Mouse (Mus musculus) small intestine, adult 2 months (tissue): ENCODE data around the gene Lypd5. TPM values are rescaled to one million over a fixed set of nuclear protein-coding genes. Genes with fewer than 3 reads are reported as not detected.
A peak's percentile ranks its signal among the peaks of the same experiment; 100 is the strongest.

ENCODE experiments used
- H3K27ac ChIP-seq: fragments of 200-500 bp; 2 replicates; pipeline ENCODE4 v1.5.1; 2012; ENCODE audit warnings: low read depth, low read length, control low read depth, inconsistent platforms; ENCODE audit not compliant: insufficient read depth
- H3K27me3 ChIP-seq: fragments of 200-500 bp; 2 replicates; pipeline ENCODE4 v1.6.1; 2012; ENCODE audit warnings: mild to moderate bottlenecking, moderate library complexity, low read length, inconsistent platforms; ENCODE audit not compliant: control insufficient read depth, insufficient read depth
- H3K36me3 ChIP-seq: fragments of 200-500 bp; 2 replicates; pipeline ENCODE4 v1.6.1; 2012; ENCODE audit warnings: mild to moderate bottlenecking, low read length, control low read depth, inconsistent platforms; ENCODE audit not compliant: control insufficient read depth, insufficient read depth
- H3K4me1 ChIP-seq: fragments of 200-500 bp; 2 replicates; pipeline ENCODE4 v1.6.1; 2012; ENCODE audit warnings: low read length, inconsistent platforms, mixed read lengths; ENCODE audit not compliant: control insufficient read depth, insufficient read depth, insufficient read length
- H3K4me3 ChIP-seq: fragments of 200-500 bp; 2 replicates; pipeline ENCODE4 v1.5.1; 2012; ENCODE audit warnings: low read depth, mild to moderate bottlenecking, control low read depth, inconsistent platforms, low read length, moderate library complexity
- CTCF ChIP-seq: fragments of 200-500 bp; IDR thresholded peaks from 2 replicates; pipeline ENCODE4 v1.5.1; 2012; ENCODE audit warnings: low read depth, mild to moderate bottlenecking, control low read depth, inconsistent platforms, low read length, moderate library complexity, mixed read lengths; ENCODE audit not compliant: insufficient replicate concordance, insufficient read length; ENCODE audit errors: extremely low read depth
- POLR2A ChIP-seq: fragments of 200-500 bp; IDR thresholded peaks from 2 replicates; pipeline ENCODE4 v1.6.1; 2012; ENCODE audit warnings: low read depth, mild to moderate bottlenecking, control low read depth, inconsistent platforms, low read length, moderate library complexity
- WGBS: fragments of 180-500 bp; shearing (Covaris S2); methylation state at CpG from one replicate; pipeline ENCODE4 v1.1.7; 2018; 5-methylcytosine and 5-hydroxymethylcytosine counted together
- polyA plus RNA-seq: library from polyadenylated mRNA; depleted of rRNA; stranded (reverse); fragments of >200 nt; gene quantifications from 2 replicates; pipeline ENCODE4 v1.2.3, GENCODE M21; 2012

The Lypd5 gene
- polyA plus RNA-seq, 1 experiment = 0.06 TPM

GRCm38 (mm10) chr7:24335699-24336309 is 13.2 kb upstream of the Lypd5 start:
- WGBS = 8% methylated on average over 5 of the region's 5 CpGs

DNA sequence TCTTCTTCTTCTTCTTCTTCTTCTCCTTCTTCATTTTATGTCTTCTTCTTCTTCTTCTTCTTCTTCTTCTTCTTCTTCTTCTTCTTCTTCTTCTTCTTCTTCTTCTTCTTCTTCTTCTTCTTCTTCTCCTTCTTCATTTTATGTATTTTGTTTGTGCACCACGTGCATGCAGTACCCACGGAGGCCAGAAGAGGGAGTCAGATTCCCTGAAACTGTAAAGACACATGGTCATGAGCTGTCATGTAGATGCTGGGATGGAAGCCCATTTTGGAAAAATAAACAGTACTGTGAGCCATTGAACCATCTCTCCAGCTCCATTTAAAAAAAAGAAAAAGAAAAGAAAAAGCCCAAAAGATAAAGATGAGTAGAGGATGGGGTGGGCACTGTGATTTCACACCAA is 10.8 kb upstream of the Lypd5 start:
- TF ChIP-seq POLR2A = no peak
- TF ChIP-seq CTCF = no peak
- H3K27me3 ChIP-seq = peaks cover 12% of the 10 kb centered on the region; the same call in 1 of the 2 replicates
- no peak overlapping the region for H3K27ac ChIP-seq
- no peaks in the 10 kb centered on the region for H3K4me1 ChIP-seq
- no peak overlapping the region for H3K4me3 ChIP-seq
- 43% methylated on average over 2 of the region's 2 CpGs for WGBS
- no peaks in the 10 kb centered on the region for H3K36me3 ChIP-seq

More at GRCm38 (mm10) chr7:24335699-24336309, 13.2 kb upstream of the Lypd5 start:
- Histone ChIP-seq H3K4me3 (no peak overlapping the region), H3K36me3 (no peaks in the 10 kb centered on the region), H3K27me3 (peaks cover 15% of the 10 kb centered on the region; the same call in 1 of the 2 replicates), H3K27ac (no peak overlapping the region), H3K4me1 (no peaks in the 10 kb centered on the region)
- no peak for TF ChIP-seq POLR2A
- peak; percentile 19; the same call in 1 of the 2 replicates for TF ChIP-seq CTCF

GRCm38 (mm10) chr7:24343701-24344272 is 5.2 kb upstream of the Lypd5 start:
- H3K36me3 ChIP-seq = no peaks in the 10 kb centered on the region
- no peak overlapping the region for H3K27ac ChIP-seq
- H3K4me1 ChIP-seq = no peaks in the 10 kb centered on the region
- TF ChIP-seq POLR2A (no peak), CTCF (no peak)
- H3K4me3 ChIP-seq = no peak overlapping the region
- H3K27me3 ChIP-seq = no peaks in the 10 kb centered on the region
- 64% methylated on average over 7 of the region's 7 CpGs for WGBS

DNA sequence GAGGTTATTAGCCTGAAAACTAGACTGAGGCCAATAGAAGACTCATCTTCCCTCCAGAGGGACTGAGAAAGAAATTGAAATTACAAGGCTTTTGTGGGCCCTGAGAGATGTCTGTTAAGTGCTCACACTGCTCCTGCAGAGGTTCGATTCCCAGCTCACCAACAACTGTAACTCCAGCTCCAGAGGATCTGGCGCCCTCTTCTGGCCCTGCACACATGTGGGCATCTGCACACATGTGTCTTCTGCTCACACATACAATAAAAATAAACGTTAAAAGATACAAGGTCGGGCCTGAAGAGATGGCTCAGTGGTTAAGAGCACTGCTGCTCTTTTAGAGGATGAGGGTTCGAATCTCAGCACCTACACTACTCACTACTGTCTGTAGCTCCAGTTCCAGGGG is 2.6 kb upstream of the Lypd5 start:
- Histone ChIP-seq H3K4me3 (no peak overlapping the region), H3K27ac (no peak overlapping the region), H3K27me3 (no peaks in the 10 kb centered on the region), H3K4me1 (no peaks in the 10 kb centered on the region), H3K36me3 (no peaks in the 10 kb centered on the region)
- WGBS = 59% methylated on average over 5 of the region's 5 CpGs
- TF ChIP-seq CTCF = 0 out of 2 replicates have a peak, but pooled peaks have one; percentile 12
- no peak for TF ChIP-seq POLR2A

DNA sequence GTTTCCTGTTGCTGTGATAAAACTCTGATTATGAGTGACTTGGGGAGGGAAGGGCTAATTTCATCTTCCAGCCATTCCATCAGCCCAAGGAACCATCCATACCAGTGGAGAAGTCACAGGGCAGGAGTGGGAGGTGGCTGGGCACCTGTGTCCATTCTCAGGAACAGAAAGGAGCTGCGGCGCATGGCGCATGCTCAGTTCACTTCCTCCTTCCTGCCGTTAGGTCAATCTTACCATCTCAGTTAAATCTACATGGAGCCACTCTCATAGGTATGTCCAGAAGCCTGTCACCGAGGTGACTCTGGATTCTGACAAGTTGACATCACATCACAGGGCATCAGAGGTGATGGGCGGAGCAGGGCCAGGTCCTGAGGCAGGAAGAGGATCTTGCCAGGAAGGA is 6.7 kb downstream of the Lypd5 start:
- no peaks in the 10 kb centered on the region for H3K36me3 ChIP-seq
- no peak for TF ChIP-seq CTCF
- no peak for TF ChIP-seq POLR2A
- H3K27me3 ChIP-seq = no peaks in the 10 kb centered on the region
- WGBS = 74% methylated on average over 6 of the region's 6 CpGs
- no peak overlapping the region for H3K27ac ChIP-seq
- no peaks in the 10 kb centered on the region for H3K4me1 ChIP-seq
- H3K4me3 ChIP-seq = no peak overlapping the region

GRCm38 (mm10) chr7:24356081-24356480 is 7.1 kb downstream of the Lypd5 start:
- Histone ChIP-seq H3K4me3 (no peak overlapping the region), H3K4me1 (no peaks in the 10 kb centered on the region), H3K36me3 (no peaks in the 10 kb centered on the region), H3K27me3 (no peaks in the 10 kb centered on the region), H3K27ac (no peak overlapping the region)
- TF ChIP-seq CTCF (no peak), POLR2A (no peak)
- WGBS = 57% methylated on average over 10 of the region's 10 CpGs

DNA sequence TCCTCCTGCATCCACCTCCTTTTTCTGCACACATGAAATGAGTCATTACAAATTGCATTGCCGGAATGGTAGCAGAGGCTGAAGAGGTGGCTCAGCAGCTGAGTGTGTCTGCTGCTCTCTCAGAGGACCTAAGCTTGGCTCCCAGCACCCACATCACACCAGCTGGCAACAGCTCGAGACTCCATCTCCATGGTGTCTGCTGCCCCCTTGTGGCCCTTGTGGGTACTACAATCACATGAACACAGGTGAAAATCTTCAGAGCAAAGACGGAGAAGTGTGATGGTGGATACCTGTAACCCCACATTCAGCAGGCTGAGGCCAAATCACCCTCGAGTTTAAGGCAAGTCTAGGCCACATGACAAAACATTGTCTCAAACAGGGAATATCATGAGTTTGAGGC is 8.9 kb downstream of the Lypd5 start:
- 43% methylated on average over 4 of the region's 4 CpGs for WGBS
- TF ChIP-seq CTCF = peak; percentile 59; the same call in 1 of the 2 replicates
- TF ChIP-seq POLR2A = no peak
- no peak overlapping the region for H3K27ac ChIP-seq

More for the DNA sequence above, 8.9 kb downstream of the Lypd5 start:
- Histone ChIP-seq H3K36me3 (no peaks in the 10 kb centered on the region), H3K27me3 (no peaks in the 10 kb centered on the region), H3K4me1 (no peaks in the 10 kb centered on the region), H3K4me3 (no peak overlapping the region)
